Mouse (Mus musculus) megakaryocyte-erythroid progenitor cell, adult 5-6 weeks (primary cell): ENCODE measurements around the gene Zfp119a. TPM values are rescaled to one million over a fixed set of nuclear protein-coding genes. Genes with fewer than 3 reads are reported as not detected.
A peak's percentile ranks its signal among the peaks of the same experiment; 100 is the strongest.
"Not testable (repeated sequence)": the region's sequence is repeated elsewhere in the genome, so short reads cannot be mapped to it uniquely, and the experiment has no call there.

ENCODE experiments used
- ATAC-seq: replicated peaks from 2 replicates; pipeline ENCODE4 v1.8.0; 2016; ENCODE audit warnings: mild to moderate bottlenecking, inconsistent platforms; ENCODE audit not compliant: severe bottlenecking, poor library complexity, low FRiP score, low TSS enrichment
- total RNA-seq, 2 experiments: library from RNA; stranded (forward) in 1 of 2; stranded (reverse) in 1 of 2; fragments of 200-1000, 215-1000 nt in 1 of 2; fragments of >200 nt in 1 of 2; fragmentation: Nextera tagmentation in 1 of 2; gene quantifications; 2 replicates each; pipeline ENCODE4 v1.2.3; 2014 to 2017

Gene Zfp119a
- total RNA-seq (2014; fragmentation: Nextera tagmentation) = 2.2 and 4.2 TPM in 2 replicates
- total RNA-seq (2017) = 3.9 and 7.0 TPM in 2 replicates

DNA sequence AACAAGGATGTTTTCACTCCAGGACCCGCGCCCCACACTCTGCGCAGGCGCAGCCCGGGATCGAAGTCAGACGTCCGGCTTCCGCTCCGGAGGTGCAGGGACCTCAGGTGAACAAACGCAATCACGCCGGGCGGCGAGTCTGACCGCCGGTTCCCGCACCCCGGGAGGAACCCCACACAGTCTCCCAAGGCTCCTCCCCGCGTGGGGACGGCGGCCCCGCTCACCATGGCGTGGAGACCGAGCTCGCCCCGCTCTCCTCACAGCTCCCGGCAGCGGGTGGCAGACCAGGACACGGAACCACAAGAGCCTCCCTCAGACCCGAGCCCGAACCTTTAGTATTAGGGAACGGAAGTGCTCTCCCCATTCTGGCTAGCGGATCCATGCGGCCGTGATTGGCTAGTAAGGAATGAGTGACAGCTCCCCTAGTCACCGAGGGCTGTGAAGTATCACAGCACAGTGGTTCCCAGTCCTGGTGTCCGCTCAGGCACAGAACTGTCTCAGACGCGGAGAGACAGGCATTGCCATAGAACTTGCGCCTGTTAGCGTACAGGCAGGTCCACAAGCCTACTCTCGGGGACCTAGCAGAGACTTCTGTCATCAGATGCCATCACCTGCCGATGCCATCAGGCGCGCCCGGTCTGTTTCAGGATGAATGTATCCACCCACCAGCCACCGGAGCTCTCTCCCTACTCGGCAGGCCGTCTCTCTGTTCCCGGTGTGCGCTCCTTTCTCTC, at the start of gene Zfp119a:
Gene Zfp119a, minus strand, starts transcription at position 295 of the 734 bp plus-strand sequence.
- ATAC-seq = peak; percentile 98

DNA sequence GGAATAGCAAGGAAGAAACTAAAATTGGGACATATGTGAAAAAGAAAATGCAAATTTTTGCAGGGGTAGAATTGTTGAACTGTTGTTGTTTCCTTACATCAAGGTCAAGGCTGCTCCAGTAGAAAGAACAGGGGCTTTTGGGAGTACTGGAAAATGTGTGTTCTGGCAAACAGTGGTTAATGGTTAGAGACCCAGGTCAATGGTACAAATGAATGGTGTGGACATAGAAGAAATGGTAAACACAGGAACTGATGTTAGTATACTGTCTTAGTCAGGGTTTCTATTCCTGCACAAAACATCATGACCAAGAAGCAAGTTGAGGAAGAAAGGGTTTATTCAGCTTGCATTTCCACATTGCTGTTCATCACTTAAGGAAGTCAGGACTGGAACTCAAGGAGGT, 27.9 kb upstream of the Zfp119a start:
- ATAC-seq = no peak

GRCm38 (mm10) chr17:55904131-55904530, 25.4 kb upstream of the Zfp119a start:
- no peak for ATAC-seq

DNA sequence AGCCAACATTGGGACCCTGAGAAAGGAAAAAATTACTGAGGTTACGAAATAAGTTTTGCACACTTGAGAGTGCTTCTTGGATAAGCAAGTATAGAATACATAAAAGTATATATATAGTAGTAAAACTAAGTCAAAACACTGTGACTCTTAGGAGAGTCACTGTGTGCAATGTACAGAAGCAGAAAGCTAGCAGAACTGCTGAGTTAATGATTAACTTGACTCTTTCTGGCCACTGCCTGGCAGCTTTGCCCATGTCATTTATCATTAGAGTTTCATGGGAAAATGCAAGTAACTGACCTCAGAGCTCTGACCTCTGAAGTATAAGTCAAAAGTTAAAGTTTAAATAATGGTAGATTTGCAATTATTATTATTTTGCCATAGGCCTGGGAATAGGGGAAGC, 25.0 kb upstream of the Zfp119a start:
- no peak for ATAC-seq

- no peak for ATAC-seq
Measured at GRCm38 (mm10) chr17:55903087-55903486, 24.4 kb upstream of the Zfp119a start.

GRCm38 (mm10) chr17:55892406-55892955, 13.8 kb upstream of the Zfp119a start:
- ATAC-seq = not testable (repeated sequence)

GRCm38 (mm10) chr17:55884912-55885311, 6.2 kb upstream of the Zfp119a start:
- no peak for ATAC-seq

- no peak for ATAC-seq
Measured at GRCm38 (mm10) chr17:55883631-55884030, 4.9 kb upstream of the Zfp119a start.

- ATAC-seq = not testable (repeated sequence)
Measured at GRCm38 (mm10) chr17:55878282-55878635, 471 bp downstream of the Zfp119a start.

- ATAC-seq = no peak
Measured at GRCm38 (mm10) chr17:55877184-55877583, 1.5 kb downstream of the Zfp119a start.

DNA sequence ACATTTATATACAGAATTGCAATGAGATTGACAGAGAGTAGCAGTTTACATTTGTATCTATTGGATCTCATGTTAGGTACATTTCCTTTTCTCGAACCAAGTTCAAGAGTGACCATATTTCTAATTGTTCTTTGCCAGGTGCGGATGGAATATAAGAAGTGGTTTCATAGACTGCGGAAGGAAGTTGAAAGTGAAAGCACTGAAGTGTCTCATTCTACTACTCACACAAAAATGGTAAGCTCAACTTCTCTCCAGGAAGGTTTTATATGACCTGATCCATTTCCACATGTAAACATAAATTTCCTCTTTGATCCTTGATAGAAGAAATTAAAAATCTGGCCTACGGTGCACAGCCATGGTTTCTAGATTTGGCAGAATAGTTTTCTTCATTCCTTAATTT, 35.7 kb downstream of the Zfp119a start:
- ATAC-seq = no peak

- ATAC-seq = no peak
Measured at GRCm38 (mm10) chr17:55821566-55821965, 57.2 kb downstream of the Zfp119a start.

- ATAC-seq = no peak
Measured at GRCm38 (mm10) chr17:55816853-55817252, 61.9 kb downstream of the Zfp119a start.

Other genes with a start within 250 kb of the Zfp119a start
- 43.1 and 50.2 TPM in 2 replicates for gene Pot1b, start 166.3 kb downstream of the Zfp119a start, total RNA-seq (2014; fragmentation: Nextera tagmentation)
- gene Pot1b, start 166.3 kb downstream of the Zfp119a start, total RNA-seq (2017) = 21.0 and 26.9 TPM in 2 replicates
- gene Adgre4, start 128.9 kb downstream of the Zfp119a start, total RNA-seq (2014; fragmentation: Nextera tagmentation) = not detected in 2 replicates
- gene Adgre4, start 128.9 kb downstream of the Zfp119a start, total RNA-seq (2017) = 0.56 TPM in 1 of 2 replicates, not detected in the other
- 14.4 and 15.0 TPM in 2 replicates for gene Zfp959, start 13.2 kb upstream of the Zfp119a start, total RNA-seq (2014; fragmentation: Nextera tagmentation)
- gene Zfp959, start 13.2 kb upstream of the Zfp119a start, total RNA-seq (2017) = 10.5 and 13.4 TPM in 2 replicates
- gene Zfp119b, start 70.6 kb upstream of the Zfp119a start, total RNA-seq (2014; fragmentation: Nextera tagmentation) = 2.0 and 4.8 TPM in 2 replicates
- gene Zfp119b, start 70.6 kb upstream of the Zfp119a start, total RNA-seq (2017) = 1.2 and 10.3 TPM in 2 replicates
- gene Ebi3, start 73.7 kb upstream of the Zfp119a start, total RNA-seq (2014; fragmentation: Nextera tagmentation) = 0.42 TPM in 1 of 2 replicates, not detected in the other
- gene Ebi3, start 73.7 kb upstream of the Zfp119a start, total RNA-seq (2017) = 0.47 TPM in 1 of 2 replicates, not detected in the other
- gene Yju2, start 80.2 kb upstream of the Zfp119a start, total RNA-seq (2014; fragmentation: Nextera tagmentation) = 11.2 and 18.7 TPM in 2 replicates
- 17.1 and 25.5 TPM in 2 replicates for gene Yju2, start 80.2 kb upstream of the Zfp119a start, total RNA-seq (2017)
- gene Shd, start 91.5 kb upstream of the Zfp119a start, total RNA-seq (2014; fragmentation: Nextera tagmentation) = not detected in 2 replicates
- gene Shd, start 91.5 kb upstream of the Zfp119a start, total RNA-seq (2017) = not detected in 2 replicates
- gene Fsd1, start 107.6 kb upstream of the Zfp119a start, total RNA-seq (2014; fragmentation: Nextera tagmentation) = not detected in 2 replicates
- gene Fsd1, start 107.6 kb upstream of the Zfp119a start, total RNA-seq (2017) = not detected in 2 replicates
- gene Stap2, start 126.7 kb upstream of the Zfp119a start, total RNA-seq (2014; fragmentation: Nextera tagmentation) = not detected in 2 replicates
- gene Stap2, start 126.7 kb upstream of the Zfp119a start, total RNA-seq (2017) = not detected in 2 replicates
- gene Mpnd, start 126.8 kb upstream of the Zfp119a start, total RNA-seq (2014; fragmentation: Nextera tagmentation) = 5.4 and 12.1 TPM in 2 replicates
- gene Mpnd, start 126.8 kb upstream of the Zfp119a start, total RNA-seq (2017) = 2.1 and 6.2 TPM in 2 replicates
- gene Sh3gl1, start 157.7 kb upstream of the Zfp119a start, total RNA-seq (2014; fragmentation: Nextera tagmentation) = 25.2 and 35.7 TPM in 2 replicates
- gene Sh3gl1, start 157.7 kb upstream of the Zfp119a start, total RNA-seq (2017) = 13.6 and 22.1 TPM in 2 replicates
- 46.9 and 47.7 TPM in 2 replicates for gene Chaf1a, start 161.5 kb upstream of the Zfp119a start, total RNA-seq (2014; fragmentation: Nextera tagmentation)
- gene Chaf1a, start 161.5 kb upstream of the Zfp119a start, total RNA-seq (2017) = 34.5 and 37.5 TPM in 2 replicates
- gene Ubxn6, start 196.1 kb upstream of the Zfp119a start, total RNA-seq (2014; fragmentation: Nextera tagmentation) = 16.3 and 21.1 TPM in 2 replicates
- gene Ubxn6, start 196.1 kb upstream of the Zfp119a start, total RNA-seq (2017) = 13.2 and 29.1 TPM in 2 replicates
- gene Hdgfl2, start 200.7 kb upstream of the Zfp119a start, total RNA-seq (2014; fragmentation: Nextera tagmentation) = 84.1 and 100 TPM in 2 replicates
- gene Hdgfl2, start 200.7 kb upstream of the Zfp119a start, total RNA-seq (2017) = 70.9 and 103 TPM in 2 replicates
- not detected in 2 replicates for gene Plin4, start 230.9 kb upstream of the Zfp119a start, total RNA-seq (2014; fragmentation: Nextera tagmentation)
- gene Plin4, start 230.9 kb upstream of the Zfp119a start, total RNA-seq (2017) = not detected in 2 replicates
- gene Plin5, start 238.7 kb upstream of the Zfp119a start, total RNA-seq (2014; fragmentation: Nextera tagmentation) = not detected in 2 replicates
- gene Plin5, start 238.7 kb upstream of the Zfp119a start, total RNA-seq (2017) = 0.23 TPM in 1 of 2 replicates, not detected in the other
- gene Lrg1, start 243.1 kb upstream of the Zfp119a start, total RNA-seq (2014; fragmentation: Nextera tagmentation) = 1.8 TPM in 1 of 2 replicates, not detected in the other
- 2.1 TPM in 1 of 2 replicates, not detected in the other for gene Lrg1, start 243.1 kb upstream of the Zfp119a start, total RNA-seq (2017)